Mouse (Mus musculus) ES-E14 (cell line): ENCODE data around the gene Mmp24. TPM values are rescaled to one million over a fixed set of nuclear protein-coding genes. Genes with fewer than 3 reads are reported as not detected.
A peak's percentile ranks its signal among the peaks of the same experiment; 100 is the strongest.

Experiments
- DNase-seq: peaks from one replicate; pipeline ENCODE4 v3.0.0-alpha.2; 2013; ENCODE audit warnings: low read depth, low spot score
- H3K27ac ChIP-seq: 2 replicates; pipeline ENCODE4 v1.5.1; 2012; ENCODE audit warnings: low read depth, mild to moderate bottlenecking, low read length, moderate library complexity, mixed read lengths; ENCODE audit not compliant: poor library complexity, insufficient read depth, severe bottlenecking
- H3K36me3 ChIP-seq: 2 replicates; pipeline ENCODE4 v1.6.1; 2012; ENCODE audit warnings: mild to moderate bottlenecking, low read length, moderate library complexity, mixed read lengths; ENCODE audit not compliant: control insufficient read depth, poor library complexity, insufficient read depth, severe bottlenecking
- H3K4me1 ChIP-seq, 2 experiments: fragments of 150-350 bp in 1 of 2; sonication (generic) in 1 of 2; 2 replicates each; pipeline ENCODE4 v1.6.1; 2012; ENCODE audit warnings: low read length in 2 of 2, mild to moderate bottlenecking in 1 of 2, mixed read lengths in 1 of 2; ENCODE audit not compliant: control insufficient read depth in 2 of 2, insufficient read depth in 2 of 2, poor library complexity in 1 of 2
- H3K4me3 ChIP-seq, 2 experiments: fragments of 150-350 bp in 1 of 2; sonication (generic) in 1 of 2; 2 replicates each; pipeline ENCODE4 v1.5.1; 2012; ENCODE audit warnings: low read length in 2 of 2, low read depth in 1 of 2, mild to moderate bottlenecking in 1 of 2, mixed read lengths in 1 of 2; ENCODE audit not compliant: insufficient read depth in 1 of 2, poor library complexity in 1 of 2, severe bottlenecking in 1 of 2
- H3K9ac ChIP-seq: 2 replicates; pipeline ENCODE4 v1.6.1; 2012; ENCODE audit warnings: low read depth, mild to moderate bottlenecking, low read length, mixed read lengths; ENCODE audit not compliant: poor library complexity, insufficient read depth, severe bottlenecking
- H3K9me3 ChIP-seq: fragments of 150-350 bp; sonication (generic); 2 replicates; pipeline ENCODE4 v1.6.1; 2012; ENCODE audit warnings: low read depth, mild to moderate bottlenecking, low read length; ENCODE audit not compliant: control insufficient read depth, insufficient read depth
- CHD2 ChIP-seq: IDR thresholded peaks from 2 replicates; pipeline ENCODE4 v1.6.1; 2014; ENCODE audit warnings: mild to moderate bottlenecking, low read depth, low read length, inconsistent platforms
- HCFC1 ChIP-seq: IDR thresholded peaks from 2 replicates; pipeline ENCODE4 v1.6.1; 2012; ENCODE audit warnings: low read length, inconsistent platforms, borderline replicate concordance; ENCODE audit not compliant: insufficient read depth
- MAFK ChIP-seq: IDR thresholded peaks from 2 replicates; pipeline ENCODE4 v1.6.1; 2014; ENCODE audit warnings: mild to moderate bottlenecking, low read depth, low read length, inconsistent platforms; ENCODE audit not compliant: insufficient read depth
- ZC3H11A ChIP-seq: IDR thresholded peaks from 2 replicates; pipeline ENCODE4 v1.6.1; 2012; ENCODE audit warnings: low read depth, mild to moderate bottlenecking, inconsistent platforms, low read length, borderline replicate concordance
- ZNF384 ChIP-seq: IDR thresholded peaks from 2 replicates; pipeline ENCODE4 v1.6.1; 2012; ENCODE audit warnings: low read depth, low read length, inconsistent platforms
- in situ Hi-C, 2 experiments: fragments of 600-800 bp; cut with MboI; formaldehyde crosslinking; loops; one replicate each; pipeline ENCODE4 v1.15.1; 2025; ENCODE audit warnings: low sequenced_read_pairs in 2 of 2, inconsistent platforms in 1 of 2; ENCODE audit not compliant: unreplicated experiment in 2 of 2
- total RNA-seq: library from RNA; depleted of rRNA; stranded (reverse); fragments of 300-350 nt; gene quantifications from 2 replicates; pipeline ENCODE4 v1.2.3, GENCODE M21; 2012; rRNA removed

Mmp24 gene
- total RNA-seq, 1 experiment = 0.76 TPM

GRCm38 (mm10) chr2:155862573-155863300, 87.6 kb downstream of the Mmp24 start:
- in situ Hi-C loops = no loop called here
- H3K36me3 ChIP-seq = peaks cover 16% of the 10 kb centered on the region; the same call in 1 of the 2 replicates
- no peak overlapping the region for H3K4me3 ChIP-seq
- no peaks in the 10 kb centered on the region for H3K9me3 ChIP-seq
- H3K4me1 ChIP-seq = no peaks in the 10 kb centered on the region; a peak in 1 of 4 replicates
- H3K9ac ChIP-seq = no peak overlapping the region
- TF ChIP-seq ZC3H11A = no peak
- no peak for TF ChIP-seq HCFC1
- TF ChIP-seq ZNF384 = no peak
- TF ChIP-seq CHD2 = no peak
- no peak for TF ChIP-seq MAFK
- peak overlapping the region; percentile 28; the same call in 1 of the 2 replicates for H3K27ac ChIP-seq
- no peak for DNase-seq

- Histone ChIP-seq H3K9me3 (no peaks in the 10 kb centered on the region), H3K4me3 (no peak overlapping the region), H3K36me3 (peaks cover 12% of the 10 kb centered on the region; the same call in 1 of the 2 replicates), H3K9ac (no peak overlapping the region), H3K4me1 (no peaks in the 10 kb centered on the region; a peak in 1 of 4 replicates), H3K27ac (no peak overlapping the region)
- TF ChIP-seq MAFK (no peak), ZC3H11A (no peak), HCFC1 (no peak), CHD2 (no peak), ZNF384 (no peak)
- no peak for DNase-seq
- in situ Hi-C loops = no loop called here
Observed at GRCm38 (mm10) chr2:155863301-155863867, 88.2 kb downstream of the Mmp24 start.

Other genes with a start within 250 kb of the Mmp24 start
- 17.8 and 27.8 TPM in 2 replicates for gene Gss, start 182.5 kb upstream of the Mmp24 start, total RNA-seq
- gene Myh7b, start 164.1 kb upstream of the Mmp24 start, total RNA-seq = 5.4 and 8.0 TPM in 2 replicates
- gene Trpc4ap, start 83.0 kb upstream of the Mmp24 start, total RNA-seq = 40.1 and 50.0 TPM in 2 replicates
- gene Edem2, start 45.9 kb upstream of the Mmp24 start, total RNA-seq = 38.4 and 59.5 TPM in 2 replicates
- not detected in 2 replicates for gene Gm17581, start 39.5 kb upstream of the Mmp24 start, total RNA-seq
- 6.3 and 8.0 TPM in 2 replicates for gene Procr, start 24.2 kb upstream of the Mmp24 start, total RNA-seq
- 4.1 and 7.0 TPM in 2 replicates for gene BC029722, start 44.1 kb downstream of the Mmp24 start, total RNA-seq
- 199 and 204 TPM in 2 replicates for gene Eif6, start 51.6 kb downstream of the Mmp24 start, total RNA-seq
- 0.13 and 0.21 TPM in 2 replicates for gene Fam83c, start 59.5 kb downstream of the Mmp24 start, total RNA-seq
- 61.7 and 81.6 TPM in 2 replicates for gene Uqcc1, start 155.0 kb downstream of the Mmp24 start, total RNA-seq
- not detected in 2 replicates for gene Gm15557, start 165.4 kb downstream of the Mmp24 start, total RNA-seq
- gene Gdf5, start 170.0 kb downstream of the Mmp24 start, total RNA-seq = 0.09 and 0.11 TPM in 2 replicates
- 22.2 and 24.2 TPM in 2 replicates for gene Cep250, start 181.1 kb downstream of the Mmp24 start, total RNA-seq
- 0.98 and 1.5 TPM in 2 replicates for gene 6430550D23Rik, start 232.6 kb downstream of the Mmp24 start, total RNA-seq
- 134 and 213 TPM in 2 replicates for gene Ergic3, start 232.7 kb downstream of the Mmp24 start, total RNA-seq